Mouse (Mus musculus) heart, adult 11 months (tissue): ENCODE data around the gene Serpina3f.

ENCODE experiments used
- DNase-seq: peaks from one replicate; pipeline ENCODE4 v3.0.0; 2022

The Serpina3f gene

GRCm38 (mm10) chr12:104214445-104214753, at the start of gene Serpina3f:
Gene Serpina3f, plus strand, starts transcription at chr12:104214544.
- peak; percentile 66 for DNase-seq

GRCm38 (mm10) chr12:104174747-104175146, 39.6 kb upstream of the Serpina3f start:
- DNase-seq = peak; percentile 96

- DNase-seq = no peak
Observed at GRCm38 (mm10) chr12:104175636-104176035, 38.7 kb upstream of the Serpina3f start.

DNA sequence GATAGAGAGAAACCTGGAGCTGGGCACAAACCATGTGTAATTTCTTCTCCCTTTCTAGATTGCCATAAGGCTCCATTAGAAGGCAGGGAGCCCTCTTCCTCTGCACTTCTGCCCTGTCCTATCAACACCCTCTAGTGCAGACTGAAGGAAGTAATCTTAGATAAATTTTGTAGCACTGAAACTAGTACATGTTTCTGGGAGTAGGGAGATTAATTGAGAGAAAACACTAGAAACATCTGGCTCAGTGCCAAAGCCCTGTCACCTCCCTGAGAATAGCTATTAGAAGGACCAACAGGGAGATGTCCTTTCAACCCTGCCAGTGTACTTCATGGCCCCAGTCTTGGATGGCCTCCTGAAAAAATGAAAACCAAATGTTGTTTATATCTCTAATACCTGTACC, 35.8 kb upstream of the Serpina3f start:
- peak; percentile 79 for DNase-seq

DNA sequence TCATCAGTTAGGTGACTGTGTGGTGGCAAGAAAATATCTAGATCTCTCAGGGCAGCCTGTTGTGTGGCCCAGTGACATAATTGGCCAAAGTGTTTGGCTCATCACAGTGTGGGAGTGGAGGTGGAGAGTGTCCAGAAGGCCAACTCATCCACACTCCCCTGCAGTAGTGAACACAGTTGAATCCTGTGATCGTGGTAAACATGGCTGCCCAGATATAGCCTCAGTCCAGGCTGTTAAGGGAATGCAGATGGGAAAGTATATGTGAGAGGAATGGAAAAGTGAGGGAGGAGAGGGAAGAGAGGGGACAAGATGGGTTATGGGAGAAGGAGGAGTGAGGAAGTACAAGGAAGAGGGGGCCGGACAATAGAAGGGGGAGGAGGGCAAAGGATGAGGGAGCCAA, 35.4 kb upstream of the Serpina3f start:
- peak; percentile 82 for DNase-seq

DNA sequence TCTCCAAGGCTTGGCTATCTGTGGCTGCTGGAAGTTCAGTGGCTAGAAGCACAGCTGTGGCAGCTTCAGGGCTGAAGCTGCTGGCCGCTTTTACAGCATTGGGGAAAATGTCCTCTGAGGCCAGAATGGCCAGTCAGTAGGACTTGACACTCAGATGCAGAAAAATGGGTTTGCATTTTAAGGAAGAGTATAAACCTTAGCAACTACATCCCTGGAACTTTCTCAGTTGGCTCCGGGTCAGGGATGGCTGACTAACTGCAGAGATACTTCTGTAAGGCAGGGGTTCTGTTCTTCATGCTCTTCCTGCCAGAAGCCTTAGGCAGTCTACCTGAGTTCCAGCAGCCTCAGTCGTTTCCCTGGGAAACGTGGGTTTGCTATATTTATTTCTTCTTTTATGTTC, 29.3 kb upstream of the Serpina3f start:
- peak; percentile 56 for DNase-seq

GRCm38 (mm10) chr12:104186041-104186581, 28.2 kb upstream of the Serpina3f start:
- peak; percentile 88 for DNase-seq

DNA sequence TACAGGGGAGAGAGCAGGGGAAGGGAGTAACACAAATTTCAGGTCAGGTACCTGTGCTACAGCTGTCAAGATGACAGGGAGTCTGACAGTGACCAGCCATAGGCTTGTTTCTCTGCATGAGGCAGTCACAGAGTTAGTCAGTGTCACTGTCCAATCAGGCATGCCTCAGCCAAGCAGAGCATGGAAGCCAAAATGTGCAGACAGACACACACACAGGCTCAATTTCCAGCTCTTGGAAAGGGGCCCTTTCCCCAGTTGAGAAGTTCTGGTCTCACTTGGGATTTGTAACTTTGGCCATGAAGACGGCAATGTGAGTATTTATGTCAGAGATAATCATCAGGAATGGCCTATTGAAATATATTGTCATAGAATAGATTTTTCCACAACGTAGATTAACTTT, 25.1 kb upstream of the Serpina3f start:
- peak; percentile 64 for DNase-seq

GRCm38 (mm10) chr12:104190852-104191251, 23.5 kb upstream of the Serpina3f start:
- peak; percentile 43 for DNase-seq

DNA sequence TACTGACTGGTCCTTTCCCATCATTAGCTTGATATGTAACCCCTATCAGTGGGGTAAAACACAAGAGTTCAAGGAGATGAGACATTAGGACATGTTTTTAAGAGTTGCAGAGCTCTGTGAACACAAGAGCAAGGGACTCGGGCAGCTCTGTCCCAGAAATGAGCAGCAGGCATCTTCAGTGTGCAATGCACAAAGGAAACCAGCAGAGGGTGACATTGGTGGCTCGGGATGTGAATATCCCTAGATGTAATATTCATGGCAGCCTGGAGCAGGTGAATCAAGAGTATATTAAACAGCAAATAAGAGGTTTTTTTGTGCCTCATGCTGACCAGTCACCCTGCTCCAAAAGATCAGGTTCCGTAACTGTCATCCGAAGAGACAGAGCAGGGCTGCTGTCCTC, 5.2 kb upstream of the Serpina3f start:
- DNase-seq = peak; percentile 70

DNA sequence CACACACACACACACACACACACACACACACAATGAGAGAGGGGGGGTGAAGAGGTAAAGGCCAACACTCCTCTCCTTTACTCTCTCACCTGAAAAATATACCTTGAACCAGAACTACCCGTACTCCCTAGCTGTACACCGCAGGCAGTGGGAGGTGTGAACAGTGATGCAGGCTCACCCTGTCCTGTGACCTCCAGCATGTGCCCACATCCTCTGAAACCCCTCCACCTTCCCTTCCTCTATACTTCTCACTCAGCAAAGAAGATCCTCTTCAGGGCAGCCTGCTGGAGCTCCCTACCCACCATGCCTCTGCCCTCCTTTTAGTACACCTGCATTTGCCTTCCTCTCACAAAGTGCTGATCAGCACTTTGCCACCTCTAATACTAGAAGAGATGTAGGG, 4.5 kb upstream of the Serpina3f start:
- peak; percentile 76 for DNase-seq

GRCm38 (mm10) chr12:104213689-104214444, 477 bp upstream of the Serpina3f start:
- peak; percentile 84 for DNase-seq

GRCm38 (mm10) chr12:104215249-104215648, 905 bp downstream of the Serpina3f start:
- DNase-seq = no peak

GRCm38 (mm10) chr12:104221616-104222015, 7.3 kb downstream of the Serpina3f start:
- DNase-seq = peak; percentile 79

GRCm38 (mm10) chr12:104223690-104224089, 9.3 kb downstream of the Serpina3f start:
- peak; percentile 31 for DNase-seq

DNA sequence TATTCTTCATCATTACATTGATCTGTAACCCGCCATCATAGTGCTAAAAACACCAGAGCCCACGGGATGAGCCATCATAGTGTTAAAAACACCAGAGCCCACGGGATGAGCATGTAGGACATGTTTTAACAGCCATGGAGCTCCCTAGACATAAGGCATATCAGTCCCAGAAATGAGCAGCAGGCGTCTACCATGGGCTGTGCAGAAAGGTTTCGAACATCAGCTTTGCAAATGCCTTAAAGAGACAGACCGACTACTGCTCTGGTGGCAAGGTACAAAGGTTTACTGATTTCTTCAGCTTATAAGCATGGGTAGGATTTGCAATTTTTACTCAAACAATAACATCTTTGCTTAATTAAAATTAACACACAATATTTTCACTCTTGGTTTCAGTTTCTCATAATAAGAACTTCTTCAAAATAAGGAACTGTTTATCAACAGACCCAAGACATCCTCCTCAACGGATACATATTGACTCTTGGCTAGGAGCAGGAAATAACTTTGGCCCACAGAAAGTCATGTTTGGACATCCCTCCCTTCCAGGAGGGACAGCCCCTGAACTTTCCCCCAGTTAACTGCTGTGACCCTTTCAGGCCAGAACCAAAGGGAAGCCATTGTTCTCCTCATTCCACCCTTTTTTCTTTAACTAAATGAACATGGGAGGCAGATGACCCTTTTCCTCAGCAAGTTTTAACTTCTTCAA, 10.4 kb downstream of the Serpina3f start:
- DNase-seq = peak; percentile 95

DNA sequence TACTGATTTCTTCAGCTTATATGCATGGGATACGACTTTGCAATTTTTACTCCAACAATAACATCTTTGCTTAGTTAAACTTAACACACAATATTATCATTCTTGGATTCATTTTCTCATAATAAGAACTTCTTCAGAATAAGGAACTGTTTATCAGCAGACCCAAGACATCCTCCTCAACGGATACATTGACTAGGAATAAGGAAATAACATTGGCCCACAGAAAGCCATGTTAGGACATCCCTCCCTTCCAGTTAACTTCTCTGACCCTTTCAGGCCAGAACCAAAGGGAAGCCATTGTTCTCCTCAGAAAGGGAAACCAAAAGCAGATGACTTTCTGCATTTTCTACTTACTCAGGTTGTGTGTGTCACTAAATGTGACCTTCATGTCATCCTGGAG, 16.4 kb downstream of the Serpina3f start:
- DNase-seq = peak; percentile 84

GRCm38 (mm10) chr12:104235915-104236314, 21.6 kb downstream of the Serpina3f start, which contains the start of gene Serpina3g:
Gene Serpina3g, plus strand, starts transcription at chr12:104236245.
- no peak for DNase-seq

- peak; percentile 68 for DNase-seq
Observed at GRCm38 (mm10) chr12:104238048-104238447, 23.7 kb downstream of the Serpina3f start.

DNA sequence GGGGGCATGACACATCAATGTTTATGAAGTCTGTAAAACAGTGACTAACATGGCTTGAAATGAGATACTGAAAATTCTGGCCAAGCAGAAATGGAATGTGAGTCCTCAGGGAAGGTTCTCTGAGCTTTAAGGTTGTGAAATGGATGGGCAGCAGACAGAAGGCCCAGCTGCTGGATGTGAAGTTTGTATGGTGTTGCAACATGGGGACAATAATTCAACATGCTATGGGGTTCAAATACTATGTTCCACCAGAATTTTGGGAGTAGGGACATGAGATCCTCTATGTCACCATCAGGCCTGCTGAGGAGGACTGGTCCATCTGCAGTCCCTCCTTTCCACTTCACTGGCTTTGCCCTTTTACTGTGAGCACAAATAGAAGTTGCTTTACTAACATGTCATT, 29.0 kb downstream of the Serpina3f start:
- peak; percentile 92 for DNase-seq

DNA sequence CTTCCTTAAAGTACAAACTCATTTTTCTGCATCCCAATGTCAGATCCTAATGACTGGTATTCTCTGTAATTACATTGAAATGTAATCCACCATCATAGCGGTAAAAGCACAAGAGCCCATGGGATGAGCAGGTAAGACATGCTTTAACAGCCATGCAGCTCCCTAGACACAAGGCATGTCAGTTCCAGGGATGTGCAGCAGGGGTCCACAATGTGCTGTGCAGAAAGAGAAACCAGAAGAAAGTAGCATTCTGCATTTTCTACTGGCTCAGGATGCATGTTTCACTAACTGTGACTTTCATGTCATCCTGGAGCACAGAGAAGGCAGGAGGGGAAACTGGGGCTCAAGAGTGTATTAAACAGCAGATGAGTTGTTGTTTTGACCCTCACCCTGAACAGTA, 30.7 kb downstream of the Serpina3f start:
- DNase-seq = no peak

DNA sequence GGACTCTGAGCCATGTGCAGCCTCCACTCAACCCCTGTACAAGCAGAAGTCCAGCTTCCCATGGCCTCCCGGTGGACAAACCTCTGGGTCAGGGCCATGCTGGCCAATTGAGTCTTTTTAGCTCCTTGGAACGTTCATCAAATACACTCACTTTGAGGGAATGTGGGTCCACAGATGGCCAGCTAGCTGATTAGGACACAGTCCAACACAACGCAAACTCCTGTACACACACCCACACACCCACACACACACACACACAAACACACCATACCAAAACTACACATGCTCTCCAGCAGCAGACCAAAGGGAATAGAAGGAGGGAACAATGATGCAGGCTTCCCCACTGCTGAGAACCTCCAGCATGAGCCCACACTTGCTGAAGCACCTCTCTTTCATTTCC, 31.3 kb downstream of the Serpina3f start:
- DNase-seq = peak; percentile 96

DNA sequence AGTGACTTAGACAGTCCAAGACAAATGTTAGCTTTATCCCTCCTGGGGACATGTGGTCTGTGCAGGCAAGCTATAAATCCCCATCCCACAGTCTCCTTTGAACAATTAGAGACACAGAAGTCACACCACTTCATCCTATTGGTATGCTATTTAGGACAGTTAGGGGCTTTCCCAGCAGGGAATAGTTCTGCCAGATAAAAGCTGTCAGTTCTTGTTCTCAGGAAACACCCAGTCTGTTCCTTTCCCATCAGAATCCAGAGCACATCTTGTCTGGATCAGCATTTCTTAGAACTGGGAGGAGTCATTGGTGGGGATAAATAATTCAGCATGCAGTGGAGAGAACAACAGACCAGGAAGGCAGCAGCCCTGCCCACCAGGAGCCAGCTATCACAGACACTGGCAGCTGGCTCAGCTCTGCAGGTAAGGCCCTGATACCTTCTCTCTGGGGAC, 33.2 kb downstream of the Serpina3f start:
- peak; percentile 91 for DNase-seq

- peak; percentile 68 for DNase-seq
Observed at GRCm38 (mm10) chr12:104248231-104248630, 33.9 kb downstream of the Serpina3f start.
